Mouse (Mus musculus): ENCODE results near the gene Defa20.
"Not testable (repeated sequence)": the region's sequence is repeated elsewhere in the genome, so short reads cannot be mapped to it uniquely, and the experiment has no call there.

Gene Defa20

DNA sequence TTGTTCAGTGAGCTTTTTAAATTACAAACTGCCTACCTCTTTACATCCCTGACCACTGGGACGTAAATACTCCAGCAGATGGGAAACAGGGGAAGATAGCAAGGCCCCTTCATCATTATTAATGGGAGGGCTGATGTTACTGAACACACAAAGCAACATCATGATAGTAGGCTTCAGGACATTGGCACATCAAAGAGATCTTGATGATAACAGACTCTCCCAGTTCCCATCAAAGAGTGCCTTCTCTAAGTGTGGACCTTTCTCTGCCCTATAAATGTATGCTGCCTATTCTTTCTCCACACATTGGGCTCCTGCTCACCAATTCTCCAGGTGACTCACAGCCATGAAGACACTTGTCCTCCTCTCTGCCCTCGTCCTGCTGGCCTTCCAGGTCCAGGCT lies at the start of gene Defa20:
TSS of gene Defa20 (plus strand) at position 301 of the 400 bp plus-strand sequence.
- not testable (repeated sequence) for DNase-seq (ENCODE audit: low read depth)

DNA sequence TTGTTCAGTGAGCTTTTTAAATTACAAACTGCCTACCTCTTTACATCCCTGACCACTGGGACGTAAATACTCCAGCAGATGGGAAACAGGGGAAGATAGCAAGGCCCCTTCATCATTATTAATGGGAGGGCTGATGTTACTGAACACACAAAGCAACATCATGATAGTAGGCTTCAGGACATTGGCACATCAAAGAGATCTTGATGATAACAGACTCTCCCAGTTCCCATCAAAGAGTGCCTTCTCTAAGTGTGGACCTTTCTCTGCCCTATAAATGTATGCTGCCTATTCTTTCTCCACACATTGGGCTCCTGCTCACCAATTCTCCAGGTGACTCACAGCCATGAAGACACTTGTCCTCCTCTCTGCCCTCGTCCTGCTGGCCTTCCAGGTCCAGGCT lies 19.7 kb downstream of the Defa20 start, which contains the start of gene Defa32:
TSS of gene Defa32 (plus strand) at position 301 of the 400 bp plus-strand sequence.
- not testable (repeated sequence) for DNase-seq (ENCODE audit: low read depth)
